ENCODE assay signal across 13 mouse cellular contexts in genomic region chr11:108248218-108249046, GRCm38 (mm10).
DNase-seq lines count a peak whose midpoint lies in the region; ATAC-seq and TF ChIP-seq lines count a peak whose summit lies in the region.
"Had no signal": no experiment of that assay in that cellular context is flagged by ENCODE, and none has a peak within 500 bp of the region (broad histone marks: within the 10 kb centered on the region; RNA-seq: fewer than 3 reads in every experiment).

No protein-coding gene starts in this region.

- H3K36me3 ChIP-seq in intestine, postnatal 0 days (ENCODE audit: control insufficient read depth, insufficient read depth), result 0 out of 2 replicates have a peak, but pooled peaks cover 5% of the 10 kb centered on the region
- no peaks in the 10 kb centered on the region for H3K36me3 ChIP-seq in intestine, embryonic 15.5 days
- no peaks in the 10 kb centered on the region for H3K36me3 ChIP-seq in liver, embryonic 12.5 days
- H3K36me3 ChIP-seq in spleen, adult 2 months (ENCODE audit: control insufficient read depth, insufficient read depth, low read length), result no peaks in the 10 kb centered on the region
- no peaks in the 10 kb centered on the region for H3K36me3 ChIP-seq in hindbrain, embryonic 13.5 days
- H3K36me3 ChIP-seq: neural tube, embryonic 15.5 days had no signal

- DNase-seq in MEL-GATA-1-ER (ENCODE audit: extremely low read depth, low read depth), result peak; percentile 87
- DNase-seq in spleen, adult 2 months (ENCODE audit: low read depth in 1 of 2, low spot score in 2 of 2), result peak in 1 of 2 experiments; percentile 68
- DNase-seq in gastrocnemius, postnatal 25 days, result no peak
- DNase-seq in urinary bladder, postnatal 14 days (ENCODE audit: low spot score), result no peak
- DNase-seq: adrenal gland, postnatal 14 days; cerebellum, postnatal 10 days; kidney, postnatal 14 days had no signal

- 0 out of 2 replicates have a peak overlapping the region, but pooled peaks have one; percentile 14 for H3K4me2 ChIP-seq in intestine, postnatal 0 days (replicated peaks; ENCODE audit: low read depth)
- no peak overlapping the region for H3K4me2 ChIP-seq in intestine, embryonic 15.5 days (replicated peaks)
- H3K4me2 ChIP-seq in liver, embryonic 12.5 days, result peak overlapping the region; percentile 58
- H3K4me2 ChIP-seq in hindbrain, embryonic 13.5 days, result no peak overlapping the region
- H3K4me2 ChIP-seq: neural tube, embryonic 15.5 days had no signal

- H3K9ac ChIP-seq in intestine, postnatal 0 days (ENCODE audit: low read depth, low read length), result no peak overlapping the region
- no peak overlapping the region for H3K9ac ChIP-seq in intestine, embryonic 15.5 days
- peak overlapping the region; percentile 27; the same call in 1 of the 2 replicates for H3K9ac ChIP-seq in liver, embryonic 12.5 days
- H3K9ac ChIP-seq in hindbrain, embryonic 13.5 days, result no peak overlapping the region
- H3K9ac ChIP-seq: neural tube, embryonic 15.5 days had no signal

- no peaks in the 10 kb centered on the region for H3K9me3 ChIP-seq in intestine, postnatal 0 days (ENCODE audit: control insufficient read depth)
- H3K9me3 ChIP-seq in intestine, embryonic 15.5 days, result no peaks in the 10 kb centered on the region
- H3K9me3 ChIP-seq in liver, embryonic 12.5 days (replicated peaks), result no peaks in the 10 kb centered on the region
- no peaks in the 10 kb centered on the region for H3K9me3 ChIP-seq in hindbrain, embryonic 13.5 days
- H3K9me3 ChIP-seq: neural tube, embryonic 15.5 days had no signal

- no peak overlapping the region for H3K4me3 ChIP-seq in intestine, postnatal 0 days (ENCODE audit: low read depth, low read length)
- no peak overlapping the region for H3K4me3 ChIP-seq in intestine, embryonic 15.5 days (replicated peaks)
- peak overlapping the region; percentile 24 for H3K4me3 ChIP-seq in liver, embryonic 12.5 days
- H3K4me3 ChIP-seq in spleen, adult 2 months (ENCODE audit: extremely low read depth, insufficient read depth, insufficient read length), result peak overlapping the region; percentile 22; the same call in 1 of the 2 replicates
- H3K4me3 ChIP-seq in hindbrain, embryonic 13.5 days, result no peak overlapping the region
- H3K4me3 ChIP-seq: neural tube, embryonic 15.5 days had no signal

- WGBS in intestine, postnatal 0 days, result 53% methylated on average over 12 of the region's 12 CpGs
- 66% methylated on average over 12 of the region's 12 CpGs for WGBS in intestine, embryonic 15.5 days
- 8% methylated on average over 12 of the region's 12 CpGs for WGBS in liver, embryonic 12.5 days (ENCODE audit: insufficient replicate concordance)
- 4% methylated on average over 12 of the region's 12 CpGs for WGBS in spleen, adult 2 months
- WGBS in hindbrain, embryonic 13.5 days, result 89% methylated on average over 12 of the region's 12 CpGs

- H3K27ac ChIP-seq in intestine, postnatal 0 days (ENCODE audit: low read depth, low read length), result no peak overlapping the region; the same call in 1 of the 2 replicates
- H3K27ac ChIP-seq in intestine, embryonic 15.5 days, result no peak overlapping the region
- H3K27ac ChIP-seq in liver, embryonic 12.5 days, result peak overlapping the region; percentile 61
- peak overlapping the region; percentile 77 for H3K27ac ChIP-seq in spleen, adult 2 months (ENCODE audit: insufficient read depth, low read length)
- no peak overlapping the region for H3K27ac ChIP-seq in hindbrain, embryonic 13.5 days
- H3K27ac ChIP-seq: neural tube, embryonic 15.5 days; stomach, postnatal 0 days had no signal

- H3K4me1 ChIP-seq in intestine, postnatal 0 days (replicated peaks; ENCODE audit: control insufficient read depth, insufficient read depth, low read length), result peaks cover 14% of the 10 kb centered on the region; the same call in 1 of the 2 replicates
- peaks cover 24% of the 10 kb centered on the region for H3K4me1 ChIP-seq in intestine, embryonic 15.5 days (replicated peaks)
- H3K4me1 ChIP-seq in liver, embryonic 12.5 days, result peaks cover 85% of the 10 kb centered on the region
- peaks cover 31% of the 10 kb centered on the region for H3K4me1 ChIP-seq in spleen, adult 2 months (ENCODE audit: control insufficient read depth, insufficient read depth, insufficient read length)
- peaks cover 14% of the 10 kb centered on the region for H3K4me1 ChIP-seq in hindbrain, embryonic 13.5 days (replicated peaks)

- no peak for ATAC-seq in intestine, postnatal 0 days
- no peak for ATAC-seq in intestine, embryonic 15.5 days
- peak; percentile 61 for ATAC-seq in liver, embryonic 12.5 days
- ATAC-seq in hindbrain, embryonic 13.5 days (ENCODE audit: low FRiP score), result no peak

- no peak for TF ChIP-seq CTCF in intestine, postnatal 0 days (IDR thresholded peaks at IDR 0.05; ENCODE audit: low read depth)
- no peak for TF ChIP-seq CTCF in spleen, adult 2 months (IDR thresholded peaks at IDR 0.05; ENCODE audit: extremely low read depth, insufficient read depth, insufficient read length, insufficient replicate concordance)

- no peak for TF ChIP-seq POLR2A in spleen, adult 2 months (IDR thresholded peaks at IDR 0.05; ENCODE audit: low read depth, low read length)

- H3K27me3 ChIP-seq in intestine, postnatal 0 days (replicated peaks; ENCODE audit: control insufficient read depth, insufficient read depth, low read length), result no peaks in the 10 kb centered on the region
- no peaks in the 10 kb centered on the region for H3K27me3 ChIP-seq in intestine, embryonic 15.5 days (replicated peaks)
- 0 out of 2 replicates have a peak, but pooled peaks cover 2% of the 10 kb centered on the region for H3K27me3 ChIP-seq in liver, embryonic 12.5 days (replicated peaks)
- H3K27me3 ChIP-seq in spleen, adult 2 months (ENCODE audit: control insufficient read depth, insufficient read depth, low read length), result no peaks in the 10 kb centered on the region
- no peaks in the 10 kb centered on the region for H3K27me3 ChIP-seq in hindbrain, embryonic 13.5 days
- H3K27me3 ChIP-seq: neural tube, embryonic 15.5 days had no signal

Comparison
In these comparisons a context has a peak if more than half of its experiments do, and no peak if none do; other contexts are left out.
1. H3K4me2 ChIP-seq: peak in intestine, postnatal 0 days (single experiment) and liver, embryonic 12.5 days (single experiment); none in intestine, embryonic 15.5 days (single experiment) and hindbrain, embryonic 13.5 days (single experiment).
2. H3K27ac ChIP-seq: peak in liver, embryonic 12.5 days (single experiment) and spleen, adult 2 months (single experiment); none in intestine, postnatal 0 days (single experiment), intestine, embryonic 15.5 days (single experiment) and hindbrain, embryonic 13.5 days (single experiment).
3. H3K4me3 ChIP-seq: peak in liver, embryonic 12.5 days (single experiment) and spleen, adult 2 months (single experiment); none in intestine, postnatal 0 days (single experiment), intestine, embryonic 15.5 days (single experiment) and hindbrain, embryonic 13.5 days (single experiment).